Mouse (Mus musculus) MN1 (cell line): ENCODE measurements around the gene Elovl6.
A peak's percentile ranks its signal among the peaks of the same experiment; 100 is the strongest.

Source experiments
- DNase-seq: peaks from one replicate; pipeline ENCODE4 v3.0.0-alpha.2; 2016; ENCODE audit warnings: low spot score

Gene Elovl6

DNA sequence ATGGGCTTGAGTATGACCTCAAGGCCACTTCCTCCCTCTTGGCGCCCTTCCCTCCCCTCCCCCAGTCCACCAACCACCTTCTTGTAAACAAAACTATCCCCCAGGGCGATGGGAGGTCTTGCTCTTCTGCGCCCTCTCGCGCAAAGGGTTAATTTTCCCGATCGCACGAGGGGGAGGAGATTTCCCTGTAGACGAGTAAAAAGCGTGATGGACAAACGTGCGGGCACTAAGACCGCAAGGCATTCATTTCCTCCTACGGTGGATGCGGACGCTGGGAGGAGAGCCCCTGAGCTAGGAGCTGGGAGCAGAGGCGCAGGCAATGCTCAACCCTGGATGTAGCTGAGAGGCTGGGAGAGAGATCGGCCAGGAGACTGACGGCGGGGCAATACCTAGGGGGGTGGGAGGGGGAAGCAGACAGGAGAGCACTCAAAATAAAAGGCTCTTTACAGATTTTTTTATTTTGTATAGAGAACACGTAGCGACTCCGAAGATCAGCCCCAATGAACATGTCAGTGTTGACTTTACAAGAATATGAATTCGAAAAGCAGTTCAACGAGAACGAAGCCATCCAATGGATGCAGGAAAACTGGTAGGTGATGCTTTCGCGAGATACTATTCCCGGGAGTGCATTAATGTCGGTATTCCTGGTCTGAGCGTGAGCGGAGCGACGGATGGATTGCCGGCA, at the start of gene Elovl6:
Elovl6 (plus strand) TSS at position 176 of the 685 bp plus-strand sequence.
- peak; percentile 81 for DNase-seq

DNA sequence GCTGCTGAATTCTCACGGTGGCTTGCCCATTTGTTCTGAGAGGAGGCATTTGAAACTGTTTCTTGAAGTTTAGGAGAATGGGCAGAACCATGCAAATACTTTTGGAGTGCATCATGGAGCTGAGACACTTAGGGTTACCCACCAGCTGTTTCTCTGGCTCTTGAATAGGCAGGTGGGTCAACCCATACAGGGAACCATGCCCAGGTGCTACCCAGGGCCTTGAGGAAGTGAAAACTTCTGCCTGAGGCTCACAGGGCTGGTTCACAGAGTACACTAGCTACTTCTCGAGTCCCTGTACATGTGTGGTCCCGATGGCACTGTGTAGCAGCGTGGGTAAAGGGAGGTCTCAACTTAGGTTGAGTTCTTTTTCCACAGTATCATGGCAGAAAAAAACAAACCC, 43.4 kb upstream of the Elovl6 start:
- DNase-seq, result no peak

DNA sequence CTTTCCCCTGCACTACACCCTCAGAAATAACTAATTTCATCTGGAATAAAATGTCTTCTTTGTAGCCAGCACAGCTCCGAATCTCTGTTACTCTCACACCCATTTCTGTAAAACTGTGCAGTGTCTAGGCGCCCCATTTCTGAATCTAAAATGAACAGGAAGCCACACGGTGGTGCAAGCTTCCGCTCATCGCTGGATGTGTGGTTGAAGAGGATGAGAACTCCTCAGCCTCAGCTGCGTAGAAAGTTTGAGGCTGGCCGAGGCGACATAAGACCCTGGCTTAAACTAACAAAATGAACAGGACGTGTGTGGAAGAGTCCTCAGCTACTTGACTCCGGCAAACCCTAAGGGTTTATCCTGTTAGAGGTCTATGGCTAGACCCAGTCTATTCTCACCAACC, 38.0 kb upstream of the Elovl6 start:
- DNase-seq, result no peak

DNA sequence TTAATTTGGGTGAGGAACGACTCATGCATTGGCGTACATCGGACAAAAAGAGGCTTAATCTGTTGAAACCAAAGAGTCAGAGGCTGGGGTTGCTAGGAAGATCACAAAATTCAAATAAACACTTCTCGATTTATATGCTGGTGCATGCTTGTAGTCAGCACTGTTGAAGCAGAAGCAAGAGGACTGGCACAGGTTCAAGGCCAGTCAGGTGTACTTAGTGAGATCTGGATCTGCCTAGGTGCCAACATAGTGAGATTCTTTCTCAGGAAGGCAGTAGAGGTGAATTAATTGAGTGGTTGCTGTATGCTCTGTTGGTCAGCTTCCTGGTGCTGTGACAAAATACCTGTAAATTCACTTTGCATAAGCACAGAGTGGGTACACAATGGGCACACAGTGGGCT, 37.4 kb upstream of the Elovl6 start:
- no peak for DNase-seq

DNA sequence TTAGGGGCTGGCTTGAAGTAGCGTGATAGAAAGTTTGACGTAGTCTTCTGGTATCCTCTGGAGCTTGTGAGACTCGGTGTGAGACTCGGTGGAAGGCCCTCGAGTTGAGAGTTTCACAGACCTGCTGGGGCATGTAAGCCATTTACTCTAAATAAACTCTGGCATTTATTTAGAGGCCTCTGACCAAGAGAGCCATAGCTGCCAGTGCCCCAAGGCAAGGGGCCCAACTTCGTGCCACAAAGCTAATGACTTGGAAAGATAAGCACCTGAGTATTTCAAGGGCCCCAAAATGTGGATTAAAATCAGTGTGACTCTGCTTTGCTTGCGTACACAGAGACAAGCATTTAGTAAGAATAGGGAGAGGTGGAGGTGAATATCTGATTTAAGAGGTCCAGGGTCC, 28.4 kb upstream of the Elovl6 start:
- no peak for DNase-seq

DNA sequence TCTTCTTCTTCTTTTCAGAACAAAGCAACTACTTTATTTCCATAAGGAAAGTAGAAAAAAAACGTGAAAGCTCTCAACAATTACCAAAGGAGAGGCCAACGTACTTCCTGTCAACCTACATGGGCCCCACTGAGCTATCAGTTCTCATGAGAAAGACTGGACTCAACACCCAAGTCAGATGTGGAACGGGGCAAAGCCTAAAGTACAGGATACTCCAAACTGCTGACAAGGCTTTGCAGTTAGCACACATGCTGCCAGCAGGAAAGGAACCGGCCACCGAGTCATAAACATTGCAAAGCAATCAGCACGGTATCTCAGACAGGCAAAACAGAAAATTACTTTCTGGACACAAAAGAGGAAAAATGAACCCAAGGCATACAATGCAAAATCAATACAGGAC, 27.2 kb upstream of the Elovl6 start:
- no peak for DNase-seq

DNA sequence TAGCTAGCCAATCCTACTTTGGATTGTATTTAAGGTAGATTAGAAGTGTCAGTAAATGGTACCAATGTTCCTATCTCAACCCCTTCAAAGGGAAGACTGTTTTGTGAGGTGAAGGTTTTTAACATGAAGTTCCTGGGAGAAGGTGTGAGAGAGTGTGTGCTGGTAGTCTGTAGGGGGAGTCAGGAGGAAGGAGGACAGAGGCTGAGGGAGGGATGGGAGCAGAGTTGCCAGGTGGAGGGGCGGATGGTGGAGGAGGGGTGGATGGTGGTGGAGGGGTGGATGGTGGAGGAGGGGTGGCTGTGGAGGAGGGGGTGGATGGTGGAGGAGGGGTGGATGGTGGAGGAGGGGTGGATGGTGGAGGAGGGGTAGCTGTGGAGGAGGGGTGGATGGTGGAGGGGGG, 24.4 kb upstream of the Elovl6 start:
- DNase-seq, result no peak

DNA sequence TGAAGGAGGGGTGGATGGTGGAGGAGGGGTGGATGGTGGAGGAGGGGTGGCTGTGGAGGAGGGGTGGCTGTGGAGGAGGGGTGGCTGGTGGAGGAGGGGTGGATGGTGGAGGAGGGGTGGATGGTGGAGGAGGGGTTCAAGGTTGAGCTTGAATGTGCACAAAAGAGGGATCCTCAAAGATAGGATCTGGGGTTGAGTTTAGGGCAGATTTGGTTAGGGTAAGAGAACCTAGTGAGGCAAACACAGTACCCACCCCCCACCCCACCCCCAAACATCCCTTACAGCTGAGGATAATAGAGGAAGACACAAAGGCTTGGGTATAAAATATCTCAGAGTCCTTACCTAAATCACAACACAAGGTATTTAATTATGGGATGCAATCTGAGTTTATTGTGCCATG, 23.6 kb upstream of the Elovl6 start:
- no peak for DNase-seq

DNA sequence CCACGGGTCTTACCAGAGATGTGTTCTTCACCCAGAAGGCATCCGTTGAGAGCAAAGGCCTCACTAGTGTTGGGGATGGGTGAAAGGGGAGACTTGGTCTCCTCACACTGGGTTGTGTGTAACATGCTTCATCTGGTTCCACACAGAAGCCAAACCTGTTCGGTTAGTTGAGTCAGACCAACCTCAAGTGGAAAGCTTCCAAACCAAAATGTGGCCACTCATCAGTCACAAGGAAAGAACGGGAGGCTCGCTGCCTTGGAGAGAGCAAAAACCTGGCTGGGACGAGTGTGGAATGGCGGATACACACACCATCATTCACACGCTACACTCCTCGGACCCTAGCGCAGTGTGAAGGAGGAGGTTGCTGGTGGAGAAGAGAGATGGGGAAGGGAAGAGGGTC, 22.4 kb upstream of the Elovl6 start:
- DNase-seq, result no peak

DNA sequence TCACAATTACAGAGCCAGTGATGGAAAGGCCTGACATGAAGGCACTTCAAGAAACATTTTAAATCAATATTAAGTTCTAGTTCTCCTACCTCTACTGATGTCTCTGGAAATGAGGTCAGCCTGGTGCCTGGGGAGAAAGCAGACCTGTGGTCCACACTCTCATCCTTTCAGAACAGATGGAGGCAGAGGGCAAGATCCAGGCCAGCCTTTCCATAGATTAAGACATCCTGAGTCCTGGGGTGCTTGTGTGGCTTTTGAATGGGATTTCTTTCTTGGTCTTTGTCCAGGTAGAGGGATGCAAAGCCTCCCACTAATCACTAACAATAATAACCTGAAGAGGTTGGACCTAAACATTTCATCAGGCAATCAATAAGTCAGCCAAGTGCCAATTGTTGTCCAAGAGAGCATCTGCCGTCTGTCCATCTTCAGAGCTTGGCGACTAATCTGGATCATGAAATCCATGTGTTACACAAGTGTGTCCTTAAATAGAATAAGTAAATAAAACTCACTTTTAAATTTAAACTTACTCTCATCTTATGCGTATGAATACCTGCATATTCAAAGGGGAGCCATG, 16.2 kb upstream of the Elovl6 start:
- DNase-seq, result no peak

DNA sequence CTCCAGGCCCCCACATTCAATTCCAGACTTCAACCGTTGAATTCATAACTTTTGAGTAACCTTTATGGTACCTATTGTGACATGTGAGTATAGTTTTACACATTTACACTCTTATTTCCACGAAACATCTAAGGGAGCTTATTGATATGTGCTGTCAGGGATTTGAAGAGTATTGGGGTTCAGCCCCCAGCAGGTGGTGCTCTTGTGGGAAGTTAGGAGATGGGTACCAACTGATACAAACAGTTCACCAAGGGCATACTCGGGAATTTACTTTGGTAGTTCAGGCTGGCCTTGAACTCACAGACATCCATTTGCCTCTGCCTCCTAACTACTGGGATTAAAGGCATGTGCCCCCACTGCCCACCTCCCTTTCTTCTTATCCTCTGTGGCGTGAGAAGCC, 11.7 kb upstream of the Elovl6 start:
- DNase-seq, result no peak

DNA sequence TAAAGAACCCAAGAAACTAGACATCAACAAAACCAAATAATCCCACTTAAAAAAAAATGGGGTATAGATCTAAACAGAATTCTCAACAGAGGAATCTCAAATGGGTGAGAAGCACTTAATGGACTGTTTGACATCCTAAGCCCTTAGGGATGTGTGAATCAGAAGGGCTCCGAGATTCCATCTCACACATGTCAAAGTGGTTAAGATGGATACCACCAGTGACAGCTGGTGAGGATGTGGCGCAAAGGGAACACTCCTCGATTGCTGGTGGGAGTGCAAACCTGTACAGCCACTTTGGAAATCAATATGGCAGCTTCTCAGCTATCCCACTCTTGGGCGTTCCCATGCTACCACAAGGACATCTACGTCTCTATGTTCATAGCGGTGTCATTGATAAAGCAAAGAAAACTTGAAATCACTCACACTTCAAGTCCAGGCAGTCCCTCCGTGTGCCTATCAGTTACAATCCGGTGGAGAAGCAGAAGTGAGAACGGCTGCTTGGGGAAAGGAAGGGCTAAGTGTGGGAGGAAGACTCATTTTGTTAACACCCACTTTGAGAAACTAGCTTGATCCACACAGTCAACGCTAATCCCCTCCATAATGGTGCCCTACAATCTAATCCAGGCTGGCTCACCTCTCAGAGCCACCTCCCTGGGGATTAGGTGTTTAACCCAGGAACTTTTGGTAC, 8.6 kb upstream of the Elovl6 start:
- no peak for DNase-seq

DNA sequence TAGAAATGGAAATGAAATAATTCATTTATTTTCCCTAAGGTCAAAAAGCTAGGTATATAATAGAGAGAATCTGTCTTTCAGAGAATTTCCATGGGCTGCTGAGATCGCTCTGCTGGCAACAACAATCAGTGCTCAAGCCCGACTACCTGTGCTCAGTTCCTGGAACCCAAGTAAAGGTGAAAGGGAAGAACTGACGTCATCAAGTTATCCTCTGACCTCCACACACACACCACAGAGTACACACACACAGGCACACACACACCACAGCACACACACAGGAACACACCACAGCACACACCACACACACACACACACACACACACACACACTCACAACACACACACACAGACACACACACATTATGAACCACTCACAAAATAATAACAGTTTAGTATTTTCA, 5.1 kb upstream of the Elovl6 start:
- DNase-seq, result no peak

DNA sequence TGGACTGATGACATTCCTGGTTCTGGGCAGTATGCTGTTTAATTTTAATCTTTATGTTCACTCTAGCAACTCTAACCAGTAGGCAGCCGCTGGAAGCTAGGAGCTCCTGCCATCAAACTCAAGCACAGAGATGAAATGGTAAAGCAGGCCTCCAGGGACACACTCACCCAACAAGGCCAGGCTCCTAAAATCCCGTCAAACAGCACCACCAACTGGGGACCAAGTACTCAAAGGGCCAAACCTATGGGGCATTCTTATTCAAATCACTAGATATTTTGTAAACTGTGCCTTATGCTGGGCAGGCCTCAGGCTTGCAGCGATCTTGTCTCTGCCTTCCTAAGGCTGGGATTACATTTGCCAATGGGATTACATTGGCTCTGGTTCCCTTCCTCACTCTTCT, 2.8 kb upstream of the Elovl6 start:
- no peak for DNase-seq

DNA sequence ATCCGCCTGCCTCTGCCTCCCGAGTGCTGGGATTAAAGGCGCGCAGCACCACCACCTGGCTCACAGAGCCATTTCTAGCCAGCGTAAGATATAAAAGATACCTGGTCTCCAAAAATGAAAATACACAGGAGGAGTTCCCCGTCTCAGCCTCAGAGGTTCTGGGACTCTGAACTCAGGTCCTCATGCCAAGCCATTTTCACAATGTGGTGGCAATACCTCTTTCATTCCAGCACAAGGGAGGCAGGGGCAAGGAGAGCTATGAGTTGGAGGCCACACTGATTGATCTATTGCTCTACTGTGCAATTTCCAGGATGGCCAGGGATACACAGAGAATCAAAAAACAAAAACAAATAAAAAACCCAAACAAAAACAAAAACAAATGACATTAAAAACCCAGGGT, 1.7 kb upstream of the Elovl6 start:
- DNase-seq, result no peak

DNA sequence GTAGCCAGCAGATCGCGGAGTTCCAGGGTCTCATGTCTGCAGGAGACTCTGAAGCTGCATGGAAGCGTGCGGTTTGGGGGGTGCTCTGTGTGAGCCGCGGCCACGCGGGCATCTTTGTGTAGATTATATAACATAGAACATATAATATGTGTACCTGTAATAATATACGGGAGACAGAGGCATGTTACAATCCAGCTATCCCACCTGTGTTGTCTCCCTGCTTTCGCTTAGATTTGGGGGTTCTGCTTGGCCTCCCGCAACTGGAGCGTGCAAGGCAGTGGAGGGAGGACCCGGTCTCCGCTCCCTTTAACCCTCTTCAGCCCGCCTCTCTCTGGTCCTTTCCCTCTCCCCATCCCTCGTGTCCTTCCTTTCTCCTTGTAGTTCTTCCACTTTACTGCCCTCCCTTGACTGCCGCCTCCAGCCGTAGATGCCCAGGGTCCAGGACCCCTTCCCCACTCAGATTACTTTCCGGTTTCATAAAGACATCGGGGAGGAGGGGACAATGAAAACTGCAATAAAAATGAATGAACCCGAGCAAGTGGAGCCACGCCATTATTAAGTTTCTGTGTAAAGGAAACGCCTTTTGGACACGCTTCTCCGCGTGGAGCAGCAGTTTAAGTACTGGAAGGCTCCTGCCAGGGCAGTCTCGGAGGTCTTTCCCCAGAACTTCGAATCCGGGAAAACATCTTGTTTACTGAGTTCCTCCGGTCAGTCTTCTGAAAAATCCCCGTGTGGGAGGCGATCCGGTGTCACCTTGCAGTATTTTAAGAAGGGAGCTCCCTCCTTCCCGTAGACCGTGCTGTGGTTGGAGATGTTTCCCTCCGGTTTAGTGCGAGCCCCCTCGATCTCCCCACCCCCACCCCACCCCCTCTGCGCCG, 949 bp downstream of the Elovl6 start:
- peak; percentile 30 for DNase-seq

DNA sequence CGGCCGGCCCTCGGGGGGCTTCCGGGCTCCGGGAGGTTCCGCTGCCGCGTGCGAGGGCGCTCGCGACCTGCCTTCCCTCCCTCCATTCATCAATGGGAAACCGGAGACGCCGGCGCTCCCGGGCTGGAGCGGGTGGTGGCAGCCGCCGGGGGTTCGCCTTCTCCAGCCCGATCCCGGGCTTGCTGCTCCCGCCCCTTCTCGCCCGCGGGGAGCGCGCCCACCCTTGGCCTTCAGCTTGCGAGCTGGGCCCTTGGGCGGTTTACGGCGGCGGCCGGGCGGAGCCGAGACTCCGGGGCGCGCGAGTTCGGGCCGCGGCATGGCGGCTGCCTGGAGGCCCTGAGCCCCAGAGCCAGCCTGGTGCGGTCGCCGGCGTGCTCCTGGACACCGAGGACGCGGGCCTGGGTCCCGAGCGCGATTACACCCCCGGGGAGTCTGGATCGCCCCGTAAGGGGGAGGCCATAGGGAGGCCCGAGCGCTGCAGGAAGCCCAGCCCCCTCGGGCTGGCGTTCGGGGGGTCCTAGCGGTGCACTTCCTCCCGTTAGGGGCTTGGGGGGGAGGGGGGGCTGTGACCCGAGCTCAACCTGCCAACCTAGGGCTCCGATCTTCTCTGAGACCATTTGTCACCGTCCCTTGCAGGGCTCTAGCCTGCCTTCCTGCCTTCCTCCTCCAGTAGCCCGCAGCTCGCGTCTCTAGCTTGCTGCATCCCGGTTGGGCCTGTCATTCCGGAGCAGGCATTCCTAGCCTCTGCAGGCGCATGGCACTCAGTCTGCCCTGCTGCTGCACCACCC, 1.8 kb downstream of the Elovl6 start:
- peak; percentile 46 for DNase-seq

DNA sequence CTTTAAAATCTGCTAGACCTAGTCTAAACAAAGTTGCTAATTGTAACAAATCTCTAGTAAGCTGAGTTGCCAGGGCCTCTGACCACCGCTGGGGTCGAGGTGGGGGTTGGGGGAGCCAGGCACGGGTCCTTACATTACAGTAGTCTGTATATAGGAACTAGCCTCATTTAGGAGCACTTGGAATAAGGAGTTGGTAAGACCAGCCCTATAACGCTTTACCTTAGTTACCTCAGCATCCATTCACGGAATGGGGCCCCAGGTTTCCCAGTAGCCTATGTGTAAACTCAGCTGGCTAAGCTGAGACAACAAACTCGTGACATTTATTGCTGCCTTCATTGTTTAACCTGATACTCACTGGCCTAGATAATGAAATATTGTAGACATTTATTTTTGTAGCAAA, 3.3 kb downstream of the Elovl6 start:
- DNase-seq, result no peak

DNA sequence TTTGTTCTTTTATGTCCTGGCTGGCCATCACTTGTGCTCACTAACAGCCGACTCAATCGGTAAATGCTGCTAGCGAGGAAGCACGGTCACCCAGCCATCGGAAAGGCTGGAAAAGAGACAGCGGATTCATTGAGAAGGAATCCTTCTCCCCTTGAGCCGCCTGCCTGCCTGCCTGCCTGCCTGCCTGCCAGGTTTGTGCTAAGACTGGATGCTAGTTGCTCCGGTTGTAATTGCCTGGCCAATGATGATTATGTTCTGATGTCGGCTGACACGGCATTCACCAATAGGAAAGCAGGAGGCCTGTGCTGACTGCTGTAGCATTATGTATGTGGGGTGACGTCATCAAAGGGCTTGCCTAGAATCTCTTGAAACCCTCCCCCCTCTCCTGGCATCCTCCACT, 4.0 kb downstream of the Elovl6 start:
- DNase-seq, result peak; percentile 95

DNA sequence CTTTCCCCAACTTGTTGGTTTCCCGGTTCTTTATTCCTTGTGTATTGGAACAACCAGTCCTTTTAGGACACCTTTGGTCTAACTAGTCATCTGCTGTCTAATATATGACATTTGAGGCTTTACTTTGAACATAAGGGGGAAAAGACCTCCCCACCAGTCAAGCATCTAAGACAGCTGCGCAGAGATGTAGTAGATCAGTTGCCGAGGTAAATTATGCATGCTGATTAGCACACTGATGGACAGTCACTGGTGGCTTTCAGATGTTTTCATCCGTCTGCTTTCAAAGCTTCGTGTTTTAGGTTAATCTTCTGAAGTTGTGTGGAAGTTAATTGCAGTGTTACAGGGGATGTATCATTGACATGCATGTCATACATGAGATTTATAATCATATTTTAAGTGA, 5.8 kb downstream of the Elovl6 start:
- no peak for DNase-seq

DNA sequence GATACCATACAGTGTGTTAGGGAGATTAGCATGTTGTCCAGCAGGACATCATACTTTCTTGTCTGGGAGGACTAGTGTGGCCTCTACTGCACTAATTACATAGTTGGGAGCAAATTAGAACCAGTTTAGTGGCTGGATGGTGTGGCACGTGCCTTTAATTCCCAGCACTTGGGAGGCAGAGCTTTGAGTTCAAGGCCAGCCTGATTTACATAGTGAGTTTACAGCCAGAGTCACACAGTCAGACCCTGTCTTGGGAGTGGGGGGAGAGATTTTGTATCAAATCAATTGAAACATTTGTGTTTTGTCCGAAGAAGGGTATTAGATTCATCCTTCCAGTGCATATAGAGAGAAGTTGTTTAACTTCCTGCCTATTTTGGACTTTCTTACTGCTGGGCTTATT, 8.7 kb downstream of the Elovl6 start:
- no peak for DNase-seq

DNA sequence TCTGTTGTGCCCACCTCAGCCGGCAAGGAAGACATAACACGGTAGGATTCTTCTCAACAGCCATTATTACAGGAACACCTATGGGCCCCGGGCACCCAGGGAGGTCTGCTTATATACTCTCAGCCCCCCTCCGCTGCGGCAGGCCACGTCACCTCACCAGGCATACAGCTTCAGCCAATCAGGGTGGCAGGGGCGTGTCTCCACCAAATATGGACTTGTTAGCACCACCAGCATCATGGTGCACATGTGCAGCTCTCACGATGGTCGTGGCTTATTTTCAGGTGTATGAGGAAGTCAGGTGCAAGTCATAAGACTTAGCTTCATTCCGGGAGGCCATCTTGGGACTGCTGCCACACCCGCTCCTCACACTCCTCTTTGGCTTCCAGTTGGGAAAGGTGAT, 9.3 kb downstream of the Elovl6 start:
- no peak for DNase-seq
